In the genomic region with DNA sequence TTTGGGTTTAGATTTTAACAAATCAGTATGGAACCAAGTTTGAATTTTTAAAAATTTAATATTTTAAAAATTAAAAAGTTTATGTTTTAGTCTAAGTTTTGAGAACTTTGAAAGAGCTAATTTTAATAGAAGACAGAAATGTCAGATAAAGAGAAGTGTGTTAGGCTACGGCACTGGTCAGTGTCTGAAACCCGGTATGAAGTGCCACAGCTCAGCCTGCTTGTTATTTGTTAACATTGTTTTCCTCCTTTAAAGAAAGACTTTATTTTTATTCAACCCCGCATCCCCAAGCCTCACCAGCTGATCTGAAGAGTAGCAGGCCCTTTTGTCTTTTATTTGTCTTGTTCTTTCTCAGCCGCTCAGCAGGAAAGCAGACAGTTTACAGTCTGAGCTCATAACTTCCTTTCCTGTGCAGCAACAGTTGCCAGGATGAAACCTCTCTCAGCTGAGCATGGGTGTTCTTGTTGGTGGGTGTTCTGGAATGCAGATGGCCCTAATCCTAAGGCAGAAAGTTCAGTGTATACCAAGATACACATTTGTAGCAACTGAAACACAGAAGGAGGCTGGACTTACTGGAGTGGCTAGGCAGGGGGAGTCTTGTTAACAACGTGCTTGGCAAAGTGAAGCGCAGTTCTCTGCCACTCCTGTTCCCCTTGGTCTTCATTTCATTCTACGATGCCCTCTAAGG, we compare ENCODE assay signal across 8 mouse cellular contexts. TPM values are rescaled to one million over a fixed set of nuclear protein-coding genes. Genes with fewer than 3 reads are reported as not detected.
A peak's percentile ranks its signal among the peaks of the same experiment; 100 is the strongest.
DNase-seq lines count a peak whose midpoint lies in the region; ATAC-seq and TF ChIP-seq lines count a peak whose summit lies in the region.

No protein-coding gene starts in this region.

- TF ChIP-seq EP300 in lung, postnatal 0 days (IDR thresholded peaks at IDR 0.05) = peak; percentile 8; the same call in 1 of the 2 replicates

- intact Hi-C loops in heart, postnatal 10 days (cut with DNase I) = no loop called here

- no peaks in the 10 kb centered on the region for H3K9me3 ChIP-seq in forebrain, embryonic 11.5 days (ENCODE audit: control insufficient read depth, low read length)
- H3K9me3 ChIP-seq in forebrain, embryonic 15.5 days = no peaks in the 10 kb centered on the region
- no peaks in the 10 kb centered on the region for H3K9me3 ChIP-seq in lung, postnatal 0 days (ENCODE audit: low read length)

- H3K9ac ChIP-seq in forebrain, embryonic 11.5 days (ENCODE audit: low read length) = no peak overlapping the region
- H3K9ac ChIP-seq in forebrain, embryonic 15.5 days (replicated peaks) = no peak overlapping the region
- H3K9ac ChIP-seq in lung, postnatal 0 days (replicated peaks; ENCODE audit: low read depth) = no peak overlapping the region; the same call in 1 of the 2 replicates

- no peak overlapping the region for H3K4me3 ChIP-seq in forebrain, embryonic 11.5 days (ENCODE audit: low read depth, low read length)
- no peak overlapping the region for H3K4me3 ChIP-seq in forebrain, embryonic 15.5 days
- H3K4me3 ChIP-seq in lung, postnatal 0 days (ENCODE audit: low read depth, low read length) = no peak overlapping the region
- H3K4me3 ChIP-seq in thymus, adult 2 months (ENCODE audit: control insufficient read depth, insufficient read depth, low read length) = no peak overlapping the region

- H3K27me3 ChIP-seq in forebrain, embryonic 11.5 days (ENCODE audit: control insufficient read depth, insufficient read depth, low read length) = no peaks in the 10 kb centered on the region
- H3K27me3 ChIP-seq in forebrain, embryonic 15.5 days = no peaks in the 10 kb centered on the region
- H3K27me3 ChIP-seq in lung, postnatal 0 days (replicated peaks; ENCODE audit: insufficient read depth, low read length) = no peaks in the 10 kb centered on the region
- H3K27me3 ChIP-seq in thymus, adult 2 months (ENCODE audit: control insufficient read depth, insufficient read depth, low read length) = no peaks in the 10 kb centered on the region

- peaks cover 8% of the 10 kb centered on the region for H3K4me1 ChIP-seq in forebrain, embryonic 11.5 days (replicated peaks; ENCODE audit: control insufficient read depth, insufficient read depth, low read length)
- H3K4me1 ChIP-seq in forebrain, embryonic 15.5 days = peaks cover 17% of the 10 kb centered on the region
- peaks cover 8% of the 10 kb centered on the region; the same call in 1 of the 2 replicates for H3K4me1 ChIP-seq in lung, postnatal 0 days (ENCODE audit: insufficient read depth, low read depth, low read length)
- no peaks in the 10 kb centered on the region for H3K4me1 ChIP-seq in thymus, adult 2 months (replicated peaks; ENCODE audit: control insufficient read depth, insufficient read depth, low read length)

- H3K27ac ChIP-seq in forebrain, embryonic 11.5 days (ENCODE audit: low read depth, low read length) = no peak overlapping the region
- H3K27ac ChIP-seq in forebrain, embryonic 15.5 days (replicated peaks) = no peak overlapping the region
- H3K27ac ChIP-seq in lung, postnatal 0 days (ENCODE audit: low read length) = peak overlapping the region; percentile 34
- no peak overlapping the region for H3K27ac ChIP-seq in thymus, adult 2 months (ENCODE audit: control insufficient read depth, insufficient read depth, low read length)

- no peak for DNase-seq in forebrain, embryonic 11.5 days (ENCODE audit: low spot score)
- peak; percentile 79 for DNase-seq in Muller cell, postnatal 12 days (ENCODE audit: inconsistent ontology term)
- peak; percentile 46 to 50 for DNase-seq in heart, postnatal 10 days
- peak; percentile 59 for DNase-seq in lung, postnatal 0 days (ENCODE audit: low spot score)
- DNase-seq in cerebellum, adult 11 months = no peak
- no peak for DNase-seq in thymus, adult 2 months

- no peak for TF ChIP-seq POLR2A in thymus, adult 2 months (IDR thresholded peaks at IDR 0.05; ENCODE audit: control insufficient read depth, extremely low read depth, insufficient read depth, low read length, poor library complexity)

- no peak overlapping the region for H3K4me2 ChIP-seq in forebrain, embryonic 11.5 days (ENCODE audit: low read depth, low read length, severe bottlenecking)
- H3K4me2 ChIP-seq in forebrain, embryonic 15.5 days (replicated peaks) = no peak overlapping the region
- no peak overlapping the region for H3K4me2 ChIP-seq in lung, postnatal 0 days (replicated peaks; ENCODE audit: low read depth, low read length)

- WGBS in forebrain, embryonic 11.5 days = 36% methylated on average over 7 of the region's 7 CpGs
- WGBS in forebrain, embryonic 15.5 days = 27% methylated on average over 7 of the region's 7 CpGs
- WGBS in lung, postnatal 0 days = 24% methylated on average over 7 of the region's 7 CpGs
- WGBS in thymus, adult 2 months = 86% methylated on average over 7 of the region's 7 CpGs

- peak; percentile 34; the same call in 1 of the 2 replicates for ATAC-seq in forebrain, embryonic 11.5 days (replicated peaks; ENCODE audit: low FRiP score)
- no peak for ATAC-seq in forebrain, embryonic 15.5 days (replicated peaks)
- ATAC-seq in lung, postnatal 0 days = peak; percentile 80
- ATAC-seq in erythroblast, adult 5-6 weeks (replicated peaks; ENCODE audit: low FRiP score, poor library complexity, severe bottlenecking) = no peak

- TF ChIP-seq CTCF in lung, postnatal 0 days (IDR thresholded peaks at IDR 0.05) = 0 out of 2 replicates have a peak, but pooled peaks have one; percentile 12
- TF ChIP-seq CTCF in thymus, adult 2 months (IDR thresholded peaks at IDR 0.05; ENCODE audit: borderline replicate concordance, control insufficient read depth, extremely low read depth, insufficient read depth, low read length, poor library complexity) = no peak

- no peaks in the 10 kb centered on the region for H3K36me3 ChIP-seq in forebrain, embryonic 11.5 days (ENCODE audit: control insufficient read depth, insufficient read depth, low read length)
- no peaks in the 10 kb centered on the region for H3K36me3 ChIP-seq in forebrain, embryonic 15.5 days
- no peaks in the 10 kb centered on the region for H3K36me3 ChIP-seq in lung, postnatal 0 days (ENCODE audit: insufficient read depth, low read length)
- H3K36me3 ChIP-seq in thymus, adult 2 months (ENCODE audit: control insufficient read depth, insufficient read depth, low read length) = no peaks in the 10 kb centered on the region

RNA-seq across cellular contexts. Expression of a gene that starts 32.5 kb away (rescaled TPM):
- 28.2 and 29.6 TPM in 2 replicates for polyA plus RNA-seq in forebrain, embryonic 11.5 days (2014; fragmentation: Nextera tagmentation; extraction: Ambion mirVana)
- 23.5 and 24.1 TPM in 2 replicates for polyA plus RNA-seq in forebrain, embryonic 15.5 days (2015; fragmentation: Nextera tagmentation; extraction: Ambion mirVana)
- total RNA-seq in heart, postnatal 10 days (2021) = 10 to 100 TPM; 17.5 to 20.5 TPM
- polyA plus RNA-seq in lung, postnatal 0 days (2015; fragmentation: Nextera tagmentation; extraction: Ambion mirVana) = 9.2 and 9.8 TPM in 2 replicates
- 5.4 and 11.5 TPM in 2 replicates for total RNA-seq in erythroblast, adult 5-6 weeks (2015; ENCODE audit: low replicate concordance)
- 4.9 and 7.0 TPM in 2 replicates for total RNA-seq in erythroblast, adult 5-6 weeks (2017; ENCODE audit: low replicate concordance)
- polyA plus RNA-seq in thymus, adult 2 months (2012; rRNA removed) = 3.0 and 3.2 TPM in 2 replicates

Comparison
In these comparisons a context has a peak if more than half of its experiments do, and no peak if none do; other contexts are left out.
1. ATAC-seq: peak in forebrain, embryonic 11.5 days (single experiment) and lung, postnatal 0 days (single experiment); none in forebrain, embryonic 15.5 days (single experiment) and erythroblast, adult 5-6 weeks (single experiment).
2. DNase-seq: peak in Muller cell, postnatal 12 days (single experiment), heart, postnatal 10 days (2 of 2) and lung, postnatal 0 days (single experiment); none in forebrain, embryonic 11.5 days (single experiment), cerebellum, adult 11 months (single experiment) and thymus, adult 2 months (single experiment).